Mouse (Mus musculus) limb, embryonic 12.5 days (tissue): ENCODE data around the gene Mylip. TPM values are rescaled to one million over a fixed set of nuclear protein-coding genes. Genes with fewer than 3 reads are reported as not detected.

Experiments used
- ATAC-seq: fragments of 200-750 bp; cut with Nextera tagmentation; 2 replicates; pipeline ENCODE4 v1.8.0; 2017; ENCODE audit warnings: low read depth, moderate TSS enrichment; ENCODE audit not compliant: insufficient number of reproducible peaks, insufficient read depth, low FRiP score, low TSS enrichment
- H3K27ac ChIP-seq: fragments of 300-500 bp; sonication (generic); 2 replicates; pipeline ENCODE4 v1.5.1; 2016; ENCODE audit warnings: mild to moderate bottlenecking, moderate library complexity
- H3K27me3 ChIP-seq: fragments of 300-500 bp; sonication (generic); 2 replicates; pipeline ENCODE4 v1.6.1; 2016; ENCODE audit warnings: mild to moderate bottlenecking, moderate library complexity
- H3K36me3 ChIP-seq: fragments of 300-500 bp; sonication (generic); 2 replicates; pipeline ENCODE4 v1.6.1; 2016; ENCODE audit warnings: mild to moderate bottlenecking, moderate library complexity
- H3K4me1 ChIP-seq: fragments of 300-500 bp; sonication (generic); replicated peaks from 2 replicates; pipeline ENCODE4 v1.6.1; 2016
- H3K4me2 ChIP-seq: fragments of 300-500 bp; sonication (generic); 2 replicates; pipeline ENCODE4 v1.6.1; 2016; ENCODE audit warnings: mild to moderate bottlenecking, moderate library complexity
- H3K4me3 ChIP-seq: fragments of 300-500 bp; sonication (generic); replicated peaks from 2 replicates; pipeline ENCODE4 v1.5.1; 2016; ENCODE audit warnings: mild to moderate bottlenecking
- H3K9ac ChIP-seq: fragments of 300-500 bp; sonication (generic); replicated peaks from 2 replicates; pipeline ENCODE4 v1.6.1; 2016; ENCODE audit warnings: mild to moderate bottlenecking, moderate library complexity
- H3K9me3 ChIP-seq: fragments of 300-500 bp; sonication (generic); 2 replicates; pipeline ENCODE4 v1.6.1; 2016; ENCODE audit warnings: mild to moderate bottlenecking, moderate library complexity
- WGBS: fragments of 180-500 bp; shearing (Covaris S2); methylation state at CpG from one replicate; pipeline ENCODE4 v1.1.7; 2016; 5-methylcytosine and 5-hydroxymethylcytosine counted together
- polyA plus RNA-seq: library from polyadenylated mRNA; unstranded; fragments of >200 nt; fragmentation: Nextera tagmentation; extraction: Ambion mirVana; gene quantifications from 2 replicates; pipeline ENCODE4 v1.2.1, GENCODE M21; 2016

Gene Mylip
- polyA plus RNA-seq, 1 experiment from 2014 or later = 25.4 TPM

DNA sequence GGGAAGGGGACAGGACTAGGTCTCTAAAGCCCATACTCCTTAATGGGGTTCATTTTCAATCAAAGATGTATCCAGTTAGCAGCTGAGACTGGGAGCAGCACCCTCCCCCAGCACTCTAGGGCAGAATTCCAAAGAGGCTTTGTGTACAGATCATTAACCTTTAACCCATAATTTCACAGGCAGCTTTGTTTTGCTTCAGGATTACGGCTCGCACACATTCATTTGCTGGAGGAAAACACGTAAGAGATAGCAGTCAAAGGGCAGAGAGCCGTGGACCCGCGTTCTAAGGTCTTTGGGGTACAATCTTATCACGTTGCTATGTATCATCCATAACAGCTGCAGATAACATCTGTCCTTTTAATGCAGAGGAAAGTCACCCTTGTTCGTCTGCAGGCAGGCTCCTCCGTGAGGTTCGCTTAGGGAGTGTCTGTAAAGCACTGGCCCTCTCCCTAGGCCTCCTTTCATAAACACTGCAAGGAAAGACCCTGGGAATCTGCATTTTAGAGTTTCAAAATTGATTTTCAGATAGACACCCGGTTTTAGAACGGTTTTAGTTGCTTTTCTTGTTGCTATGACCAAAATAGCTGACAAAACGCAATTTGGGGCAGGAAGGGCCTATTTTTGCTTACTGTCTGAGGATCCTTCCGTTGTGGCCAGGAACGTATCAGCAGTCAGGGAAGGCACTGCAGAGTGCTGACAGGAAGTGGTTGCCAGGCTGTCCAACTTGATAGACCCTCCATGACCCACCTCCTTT lies 65.7 kb downstream of the Mylip start:
- Histone ChIP-seq H3K27me3 (no peaks in the 10 kb centered on the region), H3K9ac (no peak overlapping the region), H3K4me3 (no peak overlapping the region), H3K36me3 (no peaks in the 10 kb centered on the region), H3K27ac (peak overlapping the region; percentile 70), H3K9me3 (no peaks in the 10 kb centered on the region), H3K4me2 (peak overlapping the region; percentile 26), H3K4me1 (peaks cover 31% of the 10 kb centered on the region)
- ATAC-seq = no peak
- 24% methylated on average over 15 of the region's 15 CpGs for WGBS

DNA sequence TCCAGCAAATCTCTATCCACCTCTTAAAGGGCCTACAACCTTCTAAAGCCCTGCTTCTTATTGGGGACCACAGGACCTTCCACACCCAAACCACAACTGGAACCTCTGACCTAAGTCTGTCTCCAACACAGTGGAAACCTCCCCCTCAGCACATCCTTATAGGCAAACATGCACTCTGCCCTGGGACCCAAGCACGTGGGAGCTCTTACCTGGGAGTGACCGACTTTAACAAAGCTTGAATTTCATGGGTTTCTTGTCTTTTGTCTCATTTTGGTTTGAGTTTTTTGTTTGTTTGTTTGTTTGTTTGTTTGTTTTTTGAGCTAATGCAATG lies 66.3 kb downstream of the Mylip start:
- no peak for ATAC-seq
- 75% methylated on average over 2 of the region's 2 CpGs for WGBS
- Histone ChIP-seq H3K27ac (peak overlapping the region; percentile 70), H3K4me3 (no peak overlapping the region), H3K4me2 (no peak overlapping the region), H3K9ac (no peak overlapping the region), H3K4me1 (peaks cover 31% of the 10 kb centered on the region), H3K9me3 (no peaks in the 10 kb centered on the region), H3K36me3 (no peaks in the 10 kb centered on the region), H3K27me3 (no peaks in the 10 kb centered on the region)

DNA sequence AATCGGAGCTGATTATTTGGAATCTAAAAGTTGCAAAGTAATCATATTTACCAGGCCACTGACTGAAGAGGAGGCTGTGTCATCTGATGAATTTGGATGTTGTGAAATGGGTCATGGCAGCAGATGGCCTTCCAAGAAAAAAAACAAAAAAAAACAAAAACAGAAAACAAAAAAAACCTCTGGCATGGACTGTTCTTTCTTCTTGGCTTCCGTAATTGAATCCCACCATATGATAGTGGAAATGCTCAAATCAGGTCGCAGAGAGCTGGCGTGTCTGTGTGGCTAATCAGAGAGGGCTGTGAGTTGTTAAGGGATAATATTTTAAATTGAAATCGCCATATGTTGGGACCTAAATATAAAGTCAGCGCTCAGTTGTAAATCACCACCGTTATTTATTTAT lies 67.9 kb downstream of the Mylip start:
- Histone ChIP-seq H3K4me2 (no peak overlapping the region), H3K27me3 (no peaks in the 10 kb centered on the region), H3K36me3 (no peaks in the 10 kb centered on the region), H3K9ac (no peak overlapping the region), H3K4me1 (peaks cover 31% of the 10 kb centered on the region), H3K4me3 (no peak overlapping the region), H3K9me3 (no peaks in the 10 kb centered on the region), H3K27ac (no peak overlapping the region)
- 54% methylated on average over 7 of the region's 7 CpGs for WGBS
- ATAC-seq = no peak

DNA sequence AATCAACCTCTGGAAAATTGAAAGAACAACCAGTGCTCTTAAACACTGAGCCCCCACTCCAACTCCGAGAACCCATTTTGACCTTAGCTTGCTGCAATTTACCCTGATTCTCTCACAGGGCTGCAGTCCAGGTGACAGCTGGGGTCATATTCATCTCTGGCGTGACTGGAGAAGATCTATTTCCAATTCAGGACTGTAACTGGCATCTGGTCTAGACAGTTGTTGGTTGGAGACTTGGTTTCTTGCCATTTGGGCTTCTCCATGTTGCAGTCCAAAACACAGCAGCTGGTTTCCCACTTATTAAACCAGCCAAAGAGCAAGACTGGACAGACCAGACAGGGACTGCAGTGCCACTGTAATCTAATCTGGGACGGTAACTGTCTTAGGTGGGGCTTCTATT lies 70.6 kb downstream of the Mylip start:
- Histone ChIP-seq H3K9me3 (no peaks in the 10 kb centered on the region), H3K4me2 (no peak overlapping the region), H3K27me3 (no peaks in the 10 kb centered on the region), H3K27ac (no peak overlapping the region), H3K4me3 (no peak overlapping the region), H3K36me3 (no peaks in the 10 kb centered on the region), H3K9ac (no peak overlapping the region), H3K4me1 (peaks cover 10% of the 10 kb centered on the region)
- WGBS = 78% methylated on average over 3 of the region's 3 CpGs
- ATAC-seq = no peak

DNA sequence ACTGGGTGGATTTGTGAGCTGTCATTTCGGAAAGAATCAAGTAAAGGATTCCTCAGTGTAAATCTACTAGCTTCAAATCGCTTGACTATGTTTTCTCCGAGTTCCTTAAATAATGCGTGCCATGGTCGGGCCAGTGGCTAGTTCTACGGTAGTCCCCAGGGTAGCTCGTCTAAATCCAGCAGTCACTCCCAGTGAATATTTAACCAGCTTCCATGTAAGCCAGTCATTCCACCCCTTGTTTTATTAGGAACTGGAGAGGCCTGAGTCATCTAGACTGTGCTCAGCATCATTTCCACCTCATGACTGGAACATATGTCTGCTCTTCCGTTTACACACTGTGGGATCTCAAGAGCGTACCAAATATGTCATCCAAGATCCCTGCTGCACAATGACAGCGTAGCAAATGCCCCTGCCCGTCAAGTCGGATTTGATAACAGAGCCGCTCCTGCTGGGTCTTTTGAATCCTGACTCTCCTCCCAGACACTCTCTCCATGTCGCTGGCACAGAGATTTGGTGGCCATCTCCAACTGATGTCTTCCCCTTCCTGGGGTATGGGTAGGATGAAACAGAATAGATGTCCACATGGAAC lies 71.9 kb downstream of the Mylip start:
- Histone ChIP-seq H3K27ac (no peak overlapping the region), H3K9ac (no peak overlapping the region), H3K9me3 (no peaks in the 10 kb centered on the region), H3K4me1 (peaks cover 12% of the 10 kb centered on the region), H3K4me3 (no peak overlapping the region), H3K27me3 (no peaks in the 10 kb centered on the region), H3K4me2 (no peak overlapping the region), H3K36me3 (no peaks in the 10 kb centered on the region)
- ATAC-seq = no peak
- WGBS = 88% methylated on average over 14 of the region's 14 CpGs

Other genes starting within 250 kb of the Mylip start
- 20.1 and 21.7 TPM in 2 replicates for gene Gmpr, start 117.7 kb downstream of the Mylip start, polyA plus RNA-seq